Mouse (Mus musculus) hindbrain, embryonic 16.5 days (tissue): Measurements from ENCODE around the gene Vkorc1. TPM values are rescaled to one million over a fixed set of nuclear protein-coding genes. Genes with fewer than 3 reads are reported as not detected.

Experiments used
- ATAC-seq: fragments of 200-750 bp; cut with Nextera tagmentation; 2 replicates; pipeline ENCODE4 v1.8.0; 2017; ENCODE audit warnings: moderate TSS enrichment, moderate library complexity
- H3K27ac ChIP-seq: fragments of 300-500 bp; sonication (generic); 2 replicates; pipeline ENCODE4 v1.5.1; 2014; ENCODE audit warnings: low read depth, mild to moderate bottlenecking, control low read depth, low read length, moderate library complexity
- H3K27me3 ChIP-seq: fragments of 300-500 bp; sonication (generic); replicated peaks from 2 replicates; pipeline ENCODE4 v1.6.1; 2014; ENCODE audit warnings: low read length; ENCODE audit not compliant: control insufficient read depth, insufficient read depth
- H3K36me3 ChIP-seq: fragments of 300-500 bp; sonication (generic); 2 replicates; pipeline ENCODE4 v1.6.1; 2014; ENCODE audit warnings: mild to moderate bottlenecking, low read length, moderate library complexity, mixed read lengths; ENCODE audit not compliant: control insufficient read depth, insufficient read depth
- H3K4me1 ChIP-seq: fragments of 300-500 bp; sonication (generic); 2 replicates; pipeline ENCODE4 v1.6.1; 2014; ENCODE audit warnings: low read depth, low read length; ENCODE audit not compliant: control insufficient read depth, insufficient read depth
- H3K4me2 ChIP-seq: fragments of 300-500 bp; sonication (generic); 2 replicates; pipeline ENCODE4 v1.6.1; 2014; ENCODE audit warnings: mild to moderate bottlenecking, low read length, control low read depth, moderate library complexity
- H3K4me3 ChIP-seq: fragments of 300-500 bp; sonication (generic); 2 replicates; pipeline ENCODE4 v1.5.1; 2014; ENCODE audit warnings: mild to moderate bottlenecking, low read length, control low read depth, moderate library complexity
- H3K9ac ChIP-seq: fragments of 300-500 bp; sonication (generic); 2 replicates; pipeline ENCODE4 v1.6.1; 2014; ENCODE audit warnings: low read depth, mild to moderate bottlenecking, control low read depth, low read length, moderate library complexity
- H3K9me3 ChIP-seq: fragments of 300-500 bp; sonication (generic); 2 replicates; pipeline ENCODE4 v1.6.1; 2014; ENCODE audit warnings: mild to moderate bottlenecking, low read length, moderate library complexity; ENCODE audit not compliant: control insufficient read depth
- WGBS: fragments of 180-500 bp; shearing (Covaris S2); extraction: QIAGEN DNeasy Blood & Tissue Kit; methylation state at CpG from one replicate; pipeline ENCODE4 v1.1.7; 2014; 5-methylcytosine and 5-hydroxymethylcytosine counted together
- polyA plus RNA-seq: library from polyadenylated mRNA; unstranded; fragments of >200 nt; fragmentation: Nextera tagmentation; extraction: Ambion mirVana; gene quantifications from 2 replicates; pipeline ENCODE4 v1.2.1, GENCODE M21; 2015

The Vkorc1 gene
- polyA plus RNA-seq, 1 experiment from 2014 or later = 75.2 TPM

- H3K4me1 ChIP-seq = no peaks in the 10 kb centered on the region
- no peak for ATAC-seq
- no peak overlapping the region for H3K4me2 ChIP-seq
- 80% methylated on average over 6 of the region's 6 CpGs for WGBS
- H3K4me3 ChIP-seq = no peak overlapping the region
- no peaks in the 10 kb centered on the region for H3K9me3 ChIP-seq
- H3K27ac ChIP-seq = no peak overlapping the region
- H3K27me3 ChIP-seq = no peaks in the 10 kb centered on the region
- H3K36me3 ChIP-seq = peaks cover 2% of the 10 kb centered on the region; the same call in 1 of the 2 replicates
- H3K9ac ChIP-seq = no peak overlapping the region
Measured at GRCm38 (mm10) chr7:127849973-127850875, 45.2 kb downstream of the Vkorc1 start.

Other genes starting within 250 kb of the Vkorc1 start
- gene Bcl7c, start 186.7 kb downstream of the Vkorc1 start, polyA plus RNA-seq = 39.5 and 41.9 TPM in 2 replicates
- gene Ctf1, start 182.9 kb downstream of the Vkorc1 start, polyA plus RNA-seq = 3.4 and 4.9 TPM in 2 replicates
- gene Ctf2, start 163.5 kb downstream of the Vkorc1 start, polyA plus RNA-seq = 0.15 and 0.20 TPM in 2 replicates
- gene Fbxl19, start 151.1 kb downstream of the Vkorc1 start, polyA plus RNA-seq = 6.8 TPM in 2 replicates
- 10.4 and 11.3 TPM in 2 replicates for gene Orai3, start 125.8 kb downstream of the Vkorc1 start, polyA plus RNA-seq
- gene Setd1a, start 118.9 kb downstream of the Vkorc1 start, polyA plus RNA-seq = 12.8 and 14.6 TPM in 2 replicates
- not detected in 2 replicates for gene Gm49388, start 110.0 kb downstream of the Vkorc1 start, polyA plus RNA-seq
- 11.9 and 12.1 TPM in 2 replicates for gene Hsd3b7, start 95.0 kb downstream of the Vkorc1 start, polyA plus RNA-seq
- 21.6 and 22.0 TPM in 2 replicates for gene Stx4a, start 71.3 kb downstream of the Vkorc1 start, polyA plus RNA-seq
- 76.8 and 84.4 TPM in 2 replicates for gene Stx1b, start 71.1 kb downstream of the Vkorc1 start, polyA plus RNA-seq
- gene Zfp646, start 19.4 kb downstream of the Vkorc1 start, polyA plus RNA-seq = 6.0 and 8.8 TPM in 2 replicates
- gene Zfp668, start 18.8 kb downstream of the Vkorc1 start, polyA plus RNA-seq = 29.5 and 35.1 TPM in 2 replicates
- gene Prss53, start 4.6 kb downstream of the Vkorc1 start, polyA plus RNA-seq = 0.81 and 0.99 TPM in 2 replicates
- gene Gm21974, start 163 bp downstream of the Vkorc1 start, polyA plus RNA-seq = not detected in 2 replicates
- 67.1 and 72.5 TPM in 2 replicates for gene Bckdk, start 8.5 kb upstream of the Vkorc1 start, polyA plus RNA-seq
- 42.1 and 42.3 TPM in 2 replicates for gene Kat8, start 16.9 kb upstream of the Vkorc1 start, polyA plus RNA-seq
- gene Prss8, start 34.5 kb upstream of the Vkorc1 start, polyA plus RNA-seq = 0.50 TPM in 2 replicates
- gene Prss36, start 51.1 kb upstream of the Vkorc1 start, polyA plus RNA-seq = 14.3 and 14.9 TPM in 2 replicates
- 275 and 318 TPM in 2 replicates for gene Fus, start 71.8 kb upstream of the Vkorc1 start, polyA plus RNA-seq
- gene Pycard, start 98.2 kb upstream of the Vkorc1 start, polyA plus RNA-seq = 7.3 and 9.3 TPM in 2 replicates
- 0.27 TPM in 1 of 2 replicates, not detected in the other for gene Trim72, start 108.3 kb upstream of the Vkorc1 start, polyA plus RNA-seq
- gene Itgam, start 167.0 kb upstream of the Vkorc1 start, polyA plus RNA-seq = 0.94 and 1.0 TPM in 2 replicates
- not detected in 2 replicates for gene Gm49368, start 167.1 kb upstream of the Vkorc1 start, polyA plus RNA-seq
- 0.10 TPM in 1 of 2 replicates, not detected in the other for gene Itgax, start 233.9 kb upstream of the Vkorc1 start, polyA plus RNA-seq